Mouse (Mus musculus) kidney, embryonic 15.5 days (tissue): ENCODE results near the gene Ccdc117. TPM values are rescaled to one million over a fixed set of nuclear protein-coding genes. Genes with fewer than 3 reads are reported as not detected.
"Not testable (repeated sequence)": the region's sequence is repeated elsewhere in the genome, so short reads cannot be mapped to it uniquely, and the experiment has no call there.

Source experiments
- ATAC-seq: fragments of 200-750 bp; cut with Nextera tagmentation; replicated peaks from 2 replicates; pipeline ENCODE4 v1.8.0; 2017; ENCODE audit warnings: moderate TSS enrichment; ENCODE audit not compliant: low FRiP score
- H3K27ac ChIP-seq: fragments of 300-500 bp; sonication (generic); 2 replicates; pipeline ENCODE4 v1.5.1; 2015; ENCODE audit warnings: mild to moderate bottlenecking, inconsistent platforms
- H3K27me3 ChIP-seq: fragments of 300-500 bp; sonication (generic); 2 replicates; pipeline ENCODE4 v1.6.1; 2015; ENCODE audit warnings: inconsistent platforms
- H3K36me3 ChIP-seq: fragments of 300-500 bp; sonication (generic); 2 replicates; pipeline ENCODE4 v1.6.1; 2015; ENCODE audit warnings: inconsistent platforms
- H3K4me1 ChIP-seq: fragments of 300-500 bp; sonication (generic); 2 replicates; pipeline ENCODE4 v1.6.1; 2015; ENCODE audit warnings: inconsistent platforms
- H3K4me2 ChIP-seq: fragments of 300-500 bp; sonication (generic); 2 replicates; pipeline ENCODE4 v1.6.1; 2015; ENCODE audit warnings: moderate library complexity, mild to moderate bottlenecking, inconsistent platforms
- H3K4me3 ChIP-seq: fragments of 300-500 bp; sonication (generic); replicated peaks from 2 replicates; pipeline ENCODE4 v1.5.1; 2015; ENCODE audit warnings: mild to moderate bottlenecking, inconsistent platforms
- H3K9ac ChIP-seq: fragments of 300-500 bp; sonication (generic); 2 replicates; pipeline ENCODE4 v1.6.1; 2015; ENCODE audit warnings: mild to moderate bottlenecking, inconsistent platforms
- H3K9me3 ChIP-seq: fragments of 300-500 bp; sonication (generic); replicated peaks from 2 replicates; pipeline ENCODE4 v1.6.1; 2016; ENCODE audit warnings: inconsistent platforms
- WGBS: fragments of 180-500 bp; shearing (Covaris S2); methylation state at CpG from one replicate; pipeline ENCODE4 v1.1.7; 2015; ENCODE audit warnings: mixed read lengths; 5-methylcytosine and 5-hydroxymethylcytosine counted together
- polyA plus RNA-seq: library from polyadenylated mRNA; unstranded; fragments of >200 nt; fragmentation: Nextera tagmentation; extraction: Ambion mirVana; gene quantifications from 2 replicates; pipeline ENCODE4 v1.2.1, GENCODE M21; 2015

Gene Ccdc117
- polyA plus RNA-seq, 1 experiment from 2014 or later, result 19.7 TPM

- no peak overlapping the region for H3K27ac ChIP-seq
- H3K36me3 ChIP-seq, result no peaks in the 10 kb centered on the region
- ATAC-seq, result no peak
- no peak overlapping the region for H3K4me3 ChIP-seq
- no peaks in the 10 kb centered on the region for H3K9me3 ChIP-seq
- no peak overlapping the region for H3K4me2 ChIP-seq
- no peaks in the 10 kb centered on the region for H3K27me3 ChIP-seq
- WGBS, result 92% methylated on average over 14 of the region's 14 CpGs
- no peak overlapping the region for H3K9ac ChIP-seq
- peaks cover 8% of the 10 kb centered on the region for H3K4me1 ChIP-seq
These were observed 25.4 kb downstream of the Ccdc117 start for GRCm38 (mm10) chr11:5516617-5517016.

GRCm38 (mm10) chr11:5516151-5516550 lies 25.8 kb downstream of the Ccdc117 start:
- Histone ChIP-seq H3K27me3 (no peaks in the 10 kb centered on the region), H3K4me2 (no peak overlapping the region), H3K27ac (no peak overlapping the region), H3K9ac (no peak overlapping the region), H3K4me3 (no peak overlapping the region), H3K9me3 (no peaks in the 10 kb centered on the region), H3K36me3 (no peaks in the 10 kb centered on the region), H3K4me1 (peaks cover 8% of the 10 kb centered on the region)
- WGBS, result 69% methylated on average over 7 of the region's 7 CpGs
- ATAC-seq, result no peak

- WGBS, result 82% methylated on average over 6 of the region's 6 CpGs
- no peaks in the 10 kb centered on the region for H3K9me3 ChIP-seq
- no peak overlapping the region for H3K27ac ChIP-seq
- H3K9ac ChIP-seq, result no peak overlapping the region
- ATAC-seq, result no peak
- H3K4me2 ChIP-seq, result no peak overlapping the region
- no peaks in the 10 kb centered on the region for H3K36me3 ChIP-seq
- no peaks in the 10 kb centered on the region for H3K27me3 ChIP-seq
- H3K4me1 ChIP-seq, result peaks cover 8% of the 10 kb centered on the region
- no peak overlapping the region for H3K4me3 ChIP-seq
These were observed 26.3 kb downstream of the Ccdc117 start for GRCm38 (mm10) chr11:5515655-5516054.

- no peak overlapping the region for H3K9ac ChIP-seq
- H3K36me3 ChIP-seq, result no peaks in the 10 kb centered on the region
- H3K27me3 ChIP-seq, result no peaks in the 10 kb centered on the region
- no peak overlapping the region for H3K4me2 ChIP-seq
- H3K4me1 ChIP-seq, result peaks cover 8% of the 10 kb centered on the region
- H3K27ac ChIP-seq, result no peak overlapping the region
- WGBS, result 74% methylated on average over 6 of the region's 6 CpGs
- no peak for ATAC-seq
- no peaks in the 10 kb centered on the region for H3K9me3 ChIP-seq
- H3K4me3 ChIP-seq, result no peak overlapping the region
These were observed 26.8 kb downstream of the Ccdc117 start for GRCm38 (mm10) chr11:5515196-5515595.

- Histone ChIP-seq H3K4me2 (no peak overlapping the region), H3K9ac (no peak overlapping the region), H3K27me3 (no peaks in the 10 kb centered on the region), H3K4me3 (no peak overlapping the region), H3K36me3 (no peaks in the 10 kb centered on the region), H3K4me1 (0 out of 2 replicates have a peak, but pooled peaks cover 6% of the 10 kb centered on the region), H3K9me3 (no peaks in the 10 kb centered on the region), H3K27ac (no peak overlapping the region)
- WGBS, result 73% methylated on average over 4 of the region's 4 CpGs
- ATAC-seq, result no peak
These were observed 27.9 kb downstream of the Ccdc117 start for GRCm38 (mm10) chr11:5514091-5514490.

- Histone ChIP-seq H3K9ac (no peak overlapping the region), H3K4me3 (no peak overlapping the region), H3K4me1 (0 out of 2 replicates have a peak, but pooled peaks cover 6% of the 10 kb centered on the region), H3K4me2 (no peak overlapping the region), H3K27me3 (no peaks in the 10 kb centered on the region), H3K36me3 (no peaks in the 10 kb centered on the region), H3K9me3 (no peaks in the 10 kb centered on the region), H3K27ac (no peak overlapping the region)
- 74% methylated on average over 8 of the region's 8 CpGs for WGBS
- ATAC-seq, result no peak
These were observed 29.0 kb downstream of the Ccdc117 start for GRCm38 (mm10) chr11:5512961-5513360.

GRCm38 (mm10) chr11:5512099-5512725 lies 29.8 kb downstream of the Ccdc117 start:
- Histone ChIP-seq H3K4me1 (0 out of 2 replicates have a peak, but pooled peaks cover 6% of the 10 kb centered on the region), H3K36me3 (no peaks in the 10 kb centered on the region), H3K4me3 (no peak overlapping the region), H3K9ac (no peak overlapping the region), H3K27ac (0 out of 2 replicates have a peak overlapping the region, but pooled peaks have one; percentile 7), H3K27me3 (no peaks in the 10 kb centered on the region), H3K4me2 (no peak overlapping the region), H3K9me3 (no peaks in the 10 kb centered on the region)
- no peak for ATAC-seq
- WGBS, result 57% methylated on average over 12 of the region's 12 CpGs

GRCm38 (mm10) chr11:5510686-5511085 lies 31.3 kb downstream of the Ccdc117 start:
- peaks cover 11% of the 10 kb centered on the region; the same call in 1 of the 2 replicates for H3K4me1 ChIP-seq

GRCm38 (mm10) chr11:5510099-5510391 lies 31.9 kb downstream of the Ccdc117 start:
- Histone ChIP-seq H3K27ac (no peak overlapping the region), H3K4me1 (peaks cover 12% of the 10 kb centered on the region; the same call in 1 of the 2 replicates), H3K9ac (no peak overlapping the region), H3K9me3 (no peaks in the 10 kb centered on the region), H3K36me3 (no peaks in the 10 kb centered on the region), H3K27me3 (no peaks in the 10 kb centered on the region), H3K4me3 (no peak overlapping the region), H3K4me2 (no peak overlapping the region)
- ATAC-seq, result no peak
- WGBS, result 56% methylated on average over 5 of the region's 5 CpGs

More at GRCm38 (mm10) chr11:5510686-5511085, 31.3 kb downstream of the Ccdc117 start:
- H3K9ac ChIP-seq, H3K9me3 ChIP-seq, H3K27ac ChIP-seq, H3K27me3 ChIP-seq, ATAC-seq, H3K36me3 ChIP-seq, H3K4me3 ChIP-seq, H3K4me2 ChIP-seq: not testable (repeated sequence)
- WGBS, result 91% methylated on average over 1 of the region's 2 CpGs

- H3K36me3 ChIP-seq, result no peaks in the 10 kb centered on the region
- H3K27ac ChIP-seq, result no peak overlapping the region
- no peak for ATAC-seq
- no peak overlapping the region for H3K9ac ChIP-seq
- H3K27me3 ChIP-seq, result no peaks in the 10 kb centered on the region
- H3K4me1 ChIP-seq, result peaks cover 12% of the 10 kb centered on the region; the same call in 1 of the 2 replicates
- no peak overlapping the region for H3K4me2 ChIP-seq
- H3K4me3 ChIP-seq, result no peak overlapping the region
- 79% methylated on average over 8 of the region's 8 CpGs for WGBS
- H3K9me3 ChIP-seq, result no peaks in the 10 kb centered on the region
These were observed 32.5 kb downstream of the Ccdc117 start for GRCm38 (mm10) chr11:5509215-5510098.

GRCm38 (mm10) chr11:5505856-5506575 lies 36.0 kb downstream of the Ccdc117 start:
- Histone ChIP-seq H3K4me2 (peak overlapping the region; percentile 40), H3K36me3 (no peaks in the 10 kb centered on the region), H3K4me1 (peaks cover 12% of the 10 kb centered on the region; the same call in 1 of the 2 replicates), H3K9ac (0 out of 2 replicates have a peak overlapping the region, but pooled peaks have one; percentile 11), H3K27ac (peak overlapping the region; percentile 29), H3K27me3 (no peaks in the 10 kb centered on the region), H3K9me3 (no peaks in the 10 kb centered on the region), H3K4me3 (peak overlapping the region; percentile 14)
- ATAC-seq, result peak; percentile 56; the same call in 1 of the 2 replicates
- 15% methylated on average over 18 of the region's 18 CpGs for WGBS
